ENCODE assay signal across 24 mouse cellular contexts in the genomic region with DNA sequence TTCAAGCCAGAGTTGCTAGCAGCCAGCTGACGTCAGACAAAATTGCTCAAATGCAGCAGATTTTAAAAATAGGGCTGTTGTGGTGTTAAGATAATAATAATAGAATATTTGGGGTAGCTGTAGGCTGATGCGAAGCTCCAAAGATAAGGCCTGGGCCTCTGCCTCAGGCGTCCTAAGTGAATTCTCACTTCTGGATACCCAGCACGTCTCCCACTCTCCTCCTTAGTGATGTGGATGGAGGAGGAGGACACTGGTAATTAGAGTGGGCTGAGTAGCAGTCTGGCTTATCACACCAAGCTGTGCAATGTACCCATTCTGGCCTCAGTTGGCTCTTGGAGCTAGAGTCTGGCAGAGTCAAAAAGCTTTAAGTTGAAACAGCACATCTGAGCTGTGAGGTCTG.
"Had no signal": no experiment of that assay in that cellular context is flagged by ENCODE, and none has a peak within 500 bp of the region (broad histone marks: within the 10 kb centered on the region; RNA-seq: fewer than 3 reads in every experiment).

No protein-coding gene starts in this region.

- H3K27ac ChIP-seq: gastrocnemius, adult 2 months; heart, embryonic 10.5 days; hindbrain, embryonic 10.5 days; hindbrain, embryonic 12.5 days; hindbrain, embryonic 14.5 days; intestine, embryonic 15.5 days; left cerebral cortex, adult 2 months; limb, embryonic 12.5 days had no signal

- ATAC-seq: hindbrain, embryonic 16.5 days; inflammation-experienced regulatory T-cells, adult 6 months; intestine, embryonic 15.5 days; intestine, postnatal 0 days had no signal

- H3K4me3 ChIP-seq: gastrocnemius, adult 2 months; heart, embryonic 10.5 days; heart, embryonic 12.5 days; hindbrain, embryonic 10.5 days; hindbrain, embryonic 12.5 days; intestine, embryonic 15.5 days; left cerebral cortex, adult 2 months; limb, embryonic 10.5 days; limb, embryonic 12.5 days had no signal

- DNase-seq: gastrocnemius, adult 2 months; gastrocnemius, postnatal 10 days; gastrocnemius, postnatal 25 days; heart, adult 18-20 months; heart, postnatal 10 days; heart, postnatal 4 days; kidney, adult 18-20 months; kidney, adult 8-10 months; kidney, postnatal 10 days; kidney, postnatal 25 days; kidney, postnatal 4 days; liver had no signal

- H3K36me3 ChIP-seq: heart, embryonic 10.5 days; heart, embryonic 12.5 days; hindbrain, embryonic 10.5 days; hindbrain, embryonic 12.5 days; intestine, embryonic 15.5 days; limb, embryonic 10.5 days; limb, embryonic 12.5 days had no signal

- H3K27me3 ChIP-seq: heart, embryonic 12.5 days; hindbrain, embryonic 12.5 days; intestine, embryonic 15.5 days; limb, embryonic 12.5 days had no signal
